In genomic region chr4:57240100-57240499, GRCm38 (mm10) we compare ENCODE assay signal across 13 mouse cellular contexts.
A peak's percentile ranks its signal among the peaks of the same experiment; 100 is the strongest.
DNase-seq lines count a peak whose midpoint lies in the region; ATAC-seq and TF ChIP-seq lines count a peak whose summit lies in the region.
"Had no signal": no experiment of that assay in that cellular context is flagged by ENCODE, and none has a peak within 500 bp of the region (broad histone marks: within the 10 kb centered on the region; RNA-seq: fewer than 3 reads in every experiment).

No protein-coding gene starts in this region.

- no peaks in the 10 kb centered on the region for H3K27me3 ChIP-seq in intestine, embryonic 14.5 days (replicated peaks; ENCODE audit: control insufficient read depth, insufficient read depth, low read length)
- H3K27me3 ChIP-seq: liver, embryonic 15.5 days had no signal

- no peak overlapping the region for H3K4me2 ChIP-seq in intestine, embryonic 14.5 days (ENCODE audit: low read length)
- H3K4me2 ChIP-seq: liver, embryonic 15.5 days had no signal

- intact Hi-C loops in heart, postnatal 36 days (cut with DNase I): loop anchor here (5.0 kb wide), 1 partner anchor 37 kb away; no protein-coding TSS in a partner anchor
- intact Hi-C loops in left cerebral cortex, postnatal 14 days (cut with DNase I): no loop called here

- ATAC-seq in intestine, embryonic 14.5 days (replicated peaks; ENCODE audit: low FRiP score, low TSS enrichment, low read depth): peak; percentile 47; the same call in 1 of the 2 replicates

- no peak overlapping the region for H3K9ac ChIP-seq in intestine, embryonic 14.5 days (ENCODE audit: low read length)
- H3K9ac ChIP-seq: liver, embryonic 15.5 days had no signal

- TF ChIP-seq POLR2A in brain, embryonic 14.5 days (IDR thresholded peaks at IDR 0.05; ENCODE audit: borderline replicate concordance, extremely low read depth, insufficient read depth, insufficient read length, poor library complexity, severe bottlenecking): no peak

- no peak overlapping the region for H3K4me3 ChIP-seq in intestine, embryonic 14.5 days (ENCODE audit: low read depth, low read length)
- H3K4me3 ChIP-seq: left cerebral cortex, adult 2 months; liver, embryonic 15.5 days had no signal

- WGBS in intestine, embryonic 14.5 days: 70% methylated on average over 7 of the region's 7 CpGs

- no peak overlapping the region for H3K27ac ChIP-seq in intestine, embryonic 14.5 days (ENCODE audit: low read depth)
- H3K27ac ChIP-seq: left cerebral cortex, adult 2 months; liver, embryonic 15.5 days had no signal

- no peaks in the 10 kb centered on the region for H3K9me3 ChIP-seq in intestine, embryonic 14.5 days (ENCODE audit: control insufficient read depth, low read length)
- H3K9me3 ChIP-seq: liver, embryonic 15.5 days had no signal

- DNase-seq in heart, adult 9 months (ENCODE audit: low spot score in 2 of 2): peak; percentile 36 to 38
- no peak for DNase-seq in heart, postnatal 36 days
- peak; percentile 56 for DNase-seq in brain, embryonic 14.5 days (ENCODE audit: low read depth)
- no peak for DNase-seq in intestine, embryonic 14.5 days (ENCODE audit: low spot score)
- DNase-seq in lung, postnatal 36 days: peak; percentile 77
- no peak for DNase-seq in embryo, embryonic 9.5 days (ENCODE audit: extremely low spot score)
- no peak for DNase-seq in right cerebral cortex, postnatal 36 days (ENCODE audit: low spot score in 2 of 2)
- DNase-seq in left cerebral cortex, postnatal 14 days (ENCODE audit: low spot score in 2 of 2): no peak
- DNase-seq: cerebellum, postnatal 36 days; gastrocnemius, postnatal 14 days; kidney, adult 8-10 months had no signal

- H3K4me1 ChIP-seq in intestine, embryonic 14.5 days (replicated peaks; ENCODE audit: control insufficient read depth, insufficient read depth, low read length): no peaks in the 10 kb centered on the region
- H3K4me1 ChIP-seq: liver, embryonic 15.5 days had no signal

- 0 out of 2 replicates have a peak, but pooled peaks cover 2% of the 10 kb centered on the region for H3K36me3 ChIP-seq in intestine, embryonic 14.5 days (ENCODE audit: control insufficient read depth, insufficient read depth, low read length)
- H3K36me3 ChIP-seq: liver, embryonic 15.5 days had no signal

- no peak for TF ChIP-seq CTCF in brain, embryonic 14.5 days (IDR thresholded peaks at IDR 0.05; ENCODE audit: borderline replicate concordance, extremely low read depth, insufficient read depth, insufficient read length)

Comparison
In these comparisons a context has a peak if more than half of its experiments do, and no peak if none do; other contexts are left out.
1. DNase-seq: peak in heart, adult 9 months (2 of 2), brain, embryonic 14.5 days (single experiment) and lung, postnatal 36 days (single experiment); none in heart, postnatal 36 days (0 of 2), intestine, embryonic 14.5 days (single experiment), embryo, embryonic 9.5 days (single experiment), right cerebral cortex, postnatal 36 days (0 of 2) and left cerebral cortex, postnatal 14 days (0 of 2).